Mouse (Mus musculus) lung, postnatal 0 days (tissue): ENCODE data around the gene Rasgrp2. TPM values are rescaled to one million over a fixed set of nuclear protein-coding genes. Genes with fewer than 3 reads are reported as not detected.
A peak's percentile ranks its signal among the peaks of the same experiment; 100 is the strongest.

Source experiments
- ATAC-seq: fragments of 200-750 bp; cut with Nextera tagmentation; 2 replicates; pipeline ENCODE4 v1.8.0; 2017; ENCODE audit warnings: moderate library complexity
- DNase-seq: peaks from one replicate; pipeline ENCODE4 v3.0.0-alpha.2; 2016; ENCODE audit warnings: low spot score
- H3K27ac ChIP-seq: fragments of 300-500 bp; sonication (generic); 2 replicates; pipeline ENCODE4 v1.5.1; 2014; ENCODE audit warnings: antibody characterized with exemption, mild to moderate bottlenecking, low read length, mixed read lengths
- H3K27me3 ChIP-seq: fragments of 300-500 bp; sonication (generic); replicated peaks from 2 replicates; pipeline ENCODE4 v1.6.1; 2014; ENCODE audit warnings: low read length, mixed read lengths; ENCODE audit not compliant: insufficient read depth
- H3K36me3 ChIP-seq: fragments of 300-500 bp; sonication (generic); 2 replicates; pipeline ENCODE4 v1.6.1; 2014; ENCODE audit warnings: low read length, mixed read lengths; ENCODE audit not compliant: insufficient read depth
- H3K4me1 ChIP-seq: fragments of 300-500 bp; sonication (generic); 2 replicates; pipeline ENCODE4 v1.6.1; 2014; ENCODE audit warnings: antibody characterized with exemption, low read depth, low read length, mixed read lengths; ENCODE audit not compliant: insufficient read depth
- H3K4me2 ChIP-seq: fragments of 300-500 bp; sonication (generic); replicated peaks from 2 replicates; pipeline ENCODE4 v1.6.1; 2014; ENCODE audit warnings: low read depth, mild to moderate bottlenecking, low read length, moderate library complexity, mixed read lengths
- H3K4me3 ChIP-seq: fragments of 300-500 bp; sonication (generic); 2 replicates; pipeline ENCODE4 v1.5.1; 2014; ENCODE audit warnings: low read depth, low read length
- H3K9ac ChIP-seq: fragments of 300-500 bp; sonication (generic); replicated peaks from 2 replicates; pipeline ENCODE4 v1.6.1; 2014; ENCODE audit warnings: low read depth, mild to moderate bottlenecking
- H3K9me3 ChIP-seq: fragments of 300-500 bp; sonication (generic); 2 replicates; pipeline ENCODE4 v1.6.1; 2016; ENCODE audit warnings: low read length, mixed read lengths
- CTCF ChIP-seq: IDR thresholded peaks from 2 replicates; pipeline ENCODE4 v1.5.1; 2016; ENCODE audit warnings: antibody characterized with exemption, mild to moderate bottlenecking
- EP300 ChIP-seq: IDR thresholded peaks from 2 replicates; pipeline ENCODE4 v1.6.1; 2016; ENCODE audit warnings: antibody characterized with exemption, mild to moderate bottlenecking, control low read depth
- WGBS: fragments of 180-500 bp; shearing (Covaris S2); extraction: QIAGEN DNeasy Blood & Tissue Kit; methylation state at CpG from one replicate; pipeline ENCODE4 v1.1.7; 2014; 5-methylcytosine and 5-hydroxymethylcytosine counted together
- polyA plus RNA-seq: library from polyadenylated mRNA; unstranded; fragments of >200 nt; fragmentation: Nextera tagmentation; extraction: Ambion mirVana; gene quantifications from 2 replicates; pipeline ENCODE4 v1.2.1, GENCODE M21; 2015

Gene Rasgrp2
- polyA plus RNA-seq, 1 experiment from 2014 or later: 99.2 TPM

DNA sequence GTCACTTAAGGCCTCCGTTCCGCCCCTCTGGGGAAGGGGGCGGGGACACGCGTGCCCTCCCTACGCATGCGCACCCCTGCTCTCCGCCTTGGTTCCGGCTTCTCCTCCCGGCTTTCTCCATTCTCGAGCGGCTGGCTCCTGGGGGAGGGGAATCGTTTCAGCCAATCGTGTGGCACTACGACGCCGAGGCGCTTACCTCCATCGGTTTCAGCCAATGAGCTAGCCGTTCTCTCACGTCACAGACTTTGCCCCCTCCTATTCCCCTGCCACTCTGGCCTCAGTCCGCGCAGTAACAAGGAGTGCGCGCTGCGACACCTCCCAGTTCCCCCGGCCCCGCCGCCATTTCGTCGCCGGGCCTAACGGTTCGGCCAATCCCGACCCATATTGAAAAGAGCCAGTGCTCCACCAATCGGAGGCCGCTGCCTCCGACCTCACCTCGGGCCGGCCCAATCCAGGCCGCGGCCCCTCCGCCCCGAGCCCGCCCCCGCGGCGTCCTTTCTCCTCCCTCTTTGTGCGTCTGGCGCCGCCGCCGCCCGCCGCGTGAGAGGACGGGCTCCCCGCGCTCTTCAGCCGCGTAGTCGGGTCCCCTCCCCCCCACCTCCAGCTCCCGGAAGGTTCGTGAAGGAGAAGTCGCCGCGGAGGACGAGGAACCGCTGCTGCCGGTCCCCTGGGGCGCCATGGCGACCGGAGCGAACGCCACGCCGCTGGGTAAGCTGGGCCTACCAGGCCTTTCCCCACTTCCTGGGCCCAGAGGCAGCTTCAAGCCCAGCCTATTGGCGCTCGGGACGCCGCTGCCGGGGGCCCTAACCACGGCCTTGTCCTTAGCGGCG, 35.5 kb upstream of the Rasgrp2 start, which contains the start of gene Sf1:
Gene Sf1, plus strand, starts transcription at position 280 of the 830 bp plus-strand sequence.
- DNase-seq (peak; percentile 100), ATAC-seq (peak; percentile 94)
- Histone ChIP-seq H3K4me2 (peak within 1 kb of the TSS; percentile 85), H3K36me3 (peaks cover 26% of the 10 kb centered on the region), H3K9me3 (no peaks in the 10 kb centered on the region), H3K27me3 (no peaks in the 10 kb centered on the region), H3K27ac (peak within 1 kb of the TSS; percentile 100), H3K4me1 (peaks cover 8% of the 10 kb centered on the region; the same call in 1 of the 2 replicates), H3K4me3 (peak within 1 kb of the TSS; percentile 100), H3K9ac (peak within 1 kb of the TSS; percentile 100)
- 1% methylated on average over 70 of the region's 85 CpGs for WGBS
- no peak; the same call in 1 of the 2 replicates for TF ChIP-seq EP300
- TF ChIP-seq CTCF: no peak; the same call in 1 of the 2 replicates

DNA sequence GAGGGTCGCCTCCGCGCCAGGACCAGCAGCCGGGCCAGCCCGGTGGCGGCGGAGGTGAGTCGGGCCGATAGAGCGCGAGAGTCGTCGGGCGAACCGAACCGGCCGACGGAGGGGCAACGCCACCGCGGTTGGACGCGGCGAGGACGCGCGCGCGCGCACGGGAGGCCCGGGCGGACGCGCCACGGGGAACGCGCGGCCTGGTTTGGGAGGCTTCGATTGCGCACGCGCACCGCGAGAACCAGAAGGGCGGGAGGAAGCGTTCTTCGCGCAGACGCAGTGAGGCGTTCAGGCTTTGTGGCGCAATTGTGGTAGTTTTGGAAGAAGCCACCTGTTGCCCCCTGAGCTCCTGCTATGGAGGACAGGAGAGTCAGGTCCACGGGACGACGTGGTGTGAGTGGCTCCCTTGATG, 34.8 kb upstream of the Rasgrp2 start:
- peak overlapping the region; percentile 100 for H3K27ac ChIP-seq
- 0% methylated on average over 55 of the region's 55 CpGs for WGBS
- no peak for TF ChIP-seq EP300
- TF ChIP-seq CTCF: no peak
- no peaks in the 10 kb centered on the region for H3K27me3 ChIP-seq
- no peaks in the 10 kb centered on the region for H3K9me3 ChIP-seq
- H3K4me2 ChIP-seq: peak overlapping the region; percentile 85
- H3K4me3 ChIP-seq: peak overlapping the region; percentile 100
- peak overlapping the region; percentile 100 for H3K9ac ChIP-seq
- H3K36me3 ChIP-seq: peaks cover 30% of the 10 kb centered on the region
- H3K4me1 ChIP-seq: peaks cover 8% of the 10 kb centered on the region; the same call in 1 of the 2 replicates
- ATAC-seq (peak; percentile 4), DNase-seq (peak; percentile 96)

DNA sequence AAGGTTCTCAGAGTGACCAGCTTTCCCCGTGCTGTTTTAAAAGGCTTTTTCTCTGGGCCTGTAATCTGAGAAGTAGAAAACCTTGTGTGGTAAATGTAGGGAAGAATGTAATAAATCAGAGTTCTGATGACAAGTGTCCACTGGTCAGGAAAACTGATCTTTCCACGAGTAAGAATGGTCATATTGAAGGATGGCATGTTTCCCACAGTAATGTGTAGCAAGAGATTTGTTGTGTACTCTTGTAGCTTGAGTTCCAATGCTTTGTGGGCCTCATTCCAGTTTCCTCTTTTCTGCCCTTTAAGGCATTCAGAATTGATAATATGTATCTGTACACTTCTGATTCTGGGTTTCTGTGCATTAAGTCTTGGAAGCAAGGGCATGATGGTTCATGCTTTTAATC, 34.3 kb upstream of the Rasgrp2 start:
- no peaks in the 10 kb centered on the region for H3K27me3 ChIP-seq
- H3K36me3 ChIP-seq: peaks cover 34% of the 10 kb centered on the region
- 2% methylated on average over 2 of the region's 2 CpGs for WGBS
- no peaks in the 10 kb centered on the region for H3K9me3 ChIP-seq
- peaks cover 8% of the 10 kb centered on the region; the same call in 1 of the 2 replicates for H3K4me1 ChIP-seq
- H3K9ac ChIP-seq: peak overlapping the region; percentile 100
- no peak for ATAC-seq
- peak overlapping the region; percentile 100 for H3K4me3 ChIP-seq
- no peak for DNase-seq
- peak overlapping the region; percentile 85 for H3K4me2 ChIP-seq
- H3K27ac ChIP-seq: peak overlapping the region; percentile 100
- TF ChIP-seq EP300 (no peak), CTCF (no peak)

DNA sequence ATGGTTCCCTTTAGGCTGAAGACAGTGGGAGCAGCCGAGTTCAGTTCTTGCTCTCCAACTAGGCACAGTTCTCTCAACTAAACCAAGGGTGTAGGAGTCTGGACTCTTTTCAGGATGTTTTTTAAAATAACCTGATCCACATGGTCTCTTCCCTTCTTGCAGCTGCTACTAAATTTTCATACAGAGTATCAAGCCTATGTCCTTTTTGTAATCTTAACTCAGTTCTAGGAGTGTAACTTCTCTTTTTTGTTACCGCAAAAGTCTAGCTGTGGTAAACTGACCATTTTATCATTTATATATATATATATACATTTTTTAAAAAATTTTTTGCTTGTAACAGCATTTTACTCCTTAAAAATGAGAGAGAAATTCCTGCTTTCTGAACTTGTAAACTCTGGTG, 29.0 kb upstream of the Rasgrp2 start:
- no peaks in the 10 kb centered on the region for H3K9me3 ChIP-seq
- WGBS: 74% methylated on average over 2 of the region's 2 CpGs
- TF ChIP-seq CTCF (no peak), EP300 (no peak)

DNA sequence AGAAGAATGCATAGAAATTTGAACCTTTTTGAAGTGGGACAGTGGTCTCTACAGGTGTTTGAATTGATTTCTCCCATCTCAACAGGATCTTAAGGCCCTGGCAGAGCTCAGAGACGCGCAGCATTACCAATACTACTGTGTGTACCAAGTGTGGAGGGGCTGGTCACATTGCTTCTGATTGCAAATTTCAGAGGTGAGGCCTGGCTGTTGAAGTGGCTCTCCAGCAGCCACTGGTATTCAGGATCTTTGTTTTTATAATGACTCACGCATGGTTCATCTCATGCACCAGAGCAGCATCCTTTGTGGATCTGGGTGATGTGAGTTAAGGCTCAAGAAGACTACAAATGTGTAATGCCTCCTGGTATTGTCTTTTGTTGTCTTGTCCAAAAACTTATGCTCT, 26.7 kb upstream of the Rasgrp2 start:
- no peak overlapping the region for H3K4me2 ChIP-seq
- ATAC-seq: peak; percentile 52
- no peaks in the 10 kb centered on the region for H3K4me1 ChIP-seq
- no peak for TF ChIP-seq EP300
- no peak for TF ChIP-seq CTCF
- H3K27me3 ChIP-seq: no peaks in the 10 kb centered on the region
- no peak overlapping the region for H3K9ac ChIP-seq
- H3K9me3 ChIP-seq: no peaks in the 10 kb centered on the region
- DNase-seq: peak; percentile 69
- peaks cover 59% of the 10 kb centered on the region for H3K36me3 ChIP-seq
- no peak overlapping the region for H3K27ac ChIP-seq
- H3K4me3 ChIP-seq: no peak overlapping the region
- 47% methylated on average over 3 of the region's 3 CpGs for WGBS

More for the DNA sequence above, 29.0 kb upstream of the Rasgrp2 start:
- H3K9ac ChIP-seq: no peak overlapping the region
- no peaks in the 10 kb centered on the region for H3K27me3 ChIP-seq
- peaks cover 4% of the 10 kb centered on the region; the same call in 1 of the 2 replicates for H3K4me1 ChIP-seq
- no peak overlapping the region for H3K27ac ChIP-seq
- no peak overlapping the region for H3K4me3 ChIP-seq
- ATAC-seq (no peak), DNase-seq (no peak)
- H3K36me3 ChIP-seq: peaks cover 69% of the 10 kb centered on the region
- no peak overlapping the region for H3K4me2 ChIP-seq

DNA sequence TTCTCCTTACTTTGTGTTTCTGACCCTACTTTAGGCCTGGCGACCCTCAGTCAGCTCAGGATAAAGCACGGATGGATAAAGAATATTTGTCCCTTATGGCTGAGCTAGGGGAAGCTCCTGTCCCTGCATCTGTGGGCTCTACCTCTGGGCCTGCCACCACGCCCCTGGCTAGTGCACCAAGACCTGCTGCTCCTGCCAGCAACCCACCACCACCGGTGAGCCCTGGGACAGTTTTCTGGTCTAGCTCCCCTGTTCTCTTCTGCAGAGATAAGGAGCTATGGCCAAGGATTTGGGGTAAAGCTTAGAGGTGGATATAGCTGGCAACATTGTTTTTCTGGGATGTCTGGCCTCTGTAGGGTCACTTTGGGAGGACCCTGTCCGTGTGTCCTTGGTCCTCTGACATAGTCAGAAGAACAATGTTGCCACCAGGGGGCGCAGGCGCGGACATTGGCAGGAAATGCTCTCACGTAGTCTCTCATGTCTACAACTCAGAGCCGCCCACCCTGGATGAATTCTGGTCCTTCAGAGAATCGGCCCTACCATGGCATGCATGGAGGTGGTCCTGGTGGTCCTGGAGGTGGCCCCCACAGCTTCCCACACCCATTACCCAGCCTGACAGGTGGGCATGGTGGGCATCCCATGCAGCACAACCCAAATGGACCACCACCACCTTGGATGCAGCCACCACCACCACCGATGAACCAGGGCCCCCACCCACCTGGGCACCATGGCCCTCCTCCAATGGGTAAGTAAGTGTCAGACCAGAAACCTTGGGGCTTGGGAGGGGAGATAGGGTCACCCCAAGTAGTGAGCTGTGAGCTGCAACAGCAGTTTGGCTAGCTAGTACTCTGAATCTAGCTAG, 25.4 kb upstream of the Rasgrp2 start:
- peak; percentile 86 for TF ChIP-seq CTCF
- TF ChIP-seq EP300: no peak
- no peak overlapping the region for H3K4me3 ChIP-seq
- 48% methylated on average over 12 of the region's 12 CpGs for WGBS
- no peaks in the 10 kb centered on the region for H3K9me3 ChIP-seq
- no peak overlapping the region for H3K4me2 ChIP-seq
- H3K36me3 ChIP-seq: peaks cover 58% of the 10 kb centered on the region
- ATAC-seq (peak; percentile 50), DNase-seq (peak; percentile 76)
- no peaks in the 10 kb centered on the region for H3K4me1 ChIP-seq
- no peaks in the 10 kb centered on the region for H3K27me3 ChIP-seq
- H3K27ac ChIP-seq: no peak overlapping the region
- H3K9ac ChIP-seq: no peak overlapping the region
